Mouse (Mus musculus) hindbrain, embryonic 12.5 days (tissue): ENCODE measurements at regions not wholly inside any gene's neighbourhood (a gene's known extent, or its start where the extent isn't known, plus 50 kb on each side); places are given as distances from the start of the nearest gene placed in this dataset.

ENCODE experiments used
- ATAC-seq: fragments of 200-750 bp; cut with Nextera tagmentation; 2 replicates; pipeline ENCODE4 v1.8.0; 2017; ENCODE audit warnings: moderate TSS enrichment; ENCODE audit not compliant: low FRiP score
- H3K27ac ChIP-seq: fragments of 300-500 bp; sonication (generic); 2 replicates; pipeline ENCODE4 v1.5.1; 2016; ENCODE audit warnings: mild to moderate bottlenecking
- H3K27me3 ChIP-seq: fragments of 300-500 bp; sonication (generic); 2 replicates; pipeline ENCODE4 v1.6.1; 2016; ENCODE audit warnings: mild to moderate bottlenecking
- H3K36me3 ChIP-seq: fragments of 300-500 bp; sonication (generic); 2 replicates; pipeline ENCODE4 v1.6.1; 2016; ENCODE audit warnings: mild to moderate bottlenecking
- H3K4me1 ChIP-seq: fragments of 300-500 bp; sonication (generic); 2 replicates; pipeline ENCODE4 v1.6.1; 2016
- H3K4me2 ChIP-seq: fragments of 300-500 bp; sonication (generic); replicated peaks from 2 replicates; pipeline ENCODE4 v1.6.1; 2016; ENCODE audit warnings: mild to moderate bottlenecking
- H3K4me3 ChIP-seq: fragments of 300-500 bp; sonication (generic); 2 replicates; pipeline ENCODE4 v1.5.1; 2016; ENCODE audit warnings: mild to moderate bottlenecking
- H3K9ac ChIP-seq: fragments of 300-500 bp; sonication (generic); 2 replicates; pipeline ENCODE4 v1.6.1; 2016; ENCODE audit warnings: mild to moderate bottlenecking, moderate library complexity
- H3K9me3 ChIP-seq: fragments of 300-500 bp; sonication (generic); replicated peaks from 2 replicates; pipeline ENCODE4 v1.6.1; 2016; ENCODE audit warnings: mild to moderate bottlenecking
- whole genome bisulfite sequencing: fragments of 180-500 bp; shearing (Covaris S2); methylation state at CpG from one replicate; pipeline ENCODE4 v1.1.7; 2016; 5-methylcytosine and 5-hydroxymethylcytosine counted together

DNA sequence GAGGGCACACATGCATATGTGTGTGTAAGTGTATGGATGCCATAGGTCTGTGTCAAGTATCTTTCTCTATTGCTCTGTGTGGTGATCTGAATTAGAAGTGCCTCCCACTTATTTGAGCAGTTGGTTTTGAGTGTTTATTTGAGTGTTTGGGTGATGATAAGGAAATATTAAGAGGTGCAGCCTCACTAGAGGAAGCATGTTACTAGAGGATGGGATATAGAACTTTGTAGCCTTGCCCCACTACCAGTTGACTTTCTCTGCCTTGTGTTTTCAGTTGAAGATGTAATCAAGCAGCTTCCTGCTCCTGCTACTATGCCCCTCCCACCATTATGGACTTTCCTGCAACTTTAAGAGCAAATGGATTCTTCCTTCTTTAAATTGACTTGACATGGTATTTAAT is 799.6 kb upstream of the Lcorl start:
- H3K9me3 ChIP-seq: no peaks in the 10 kb centered on the region
- no peak overlapping the region for H3K27ac ChIP-seq
- no peak for ATAC-seq

GRCm38 (mm10) chr5:46654189-46654588 is 796.8 kb upstream of the Lcorl start:
- H3K4me3 ChIP-seq: no peak overlapping the region
- no peak overlapping the region for H3K27ac ChIP-seq
- H3K9ac ChIP-seq: no peak overlapping the region
- H3K4me2 ChIP-seq: no peak overlapping the region
- H3K36me3 ChIP-seq: no peaks in the 10 kb centered on the region
- H3K27me3 ChIP-seq: no peaks in the 10 kb centered on the region
- no peaks in the 10 kb centered on the region for H3K9me3 ChIP-seq
- ATAC-seq: no peak
- 85% methylated on average over 1 of the region's 1 CpGs for WGBS
- no peaks in the 10 kb centered on the region for H3K4me1 ChIP-seq

More for the DNA sequence above, 799.6 kb upstream of the Lcorl start:
- no peak overlapping the region for H3K4me3 ChIP-seq
- H3K4me1 ChIP-seq: no peaks in the 10 kb centered on the region
- no peaks in the 10 kb centered on the region for H3K27me3 ChIP-seq
- no peak overlapping the region for H3K4me2 ChIP-seq
- H3K9ac ChIP-seq: no peak overlapping the region
- no peaks in the 10 kb centered on the region for H3K36me3 ChIP-seq

GRCm38 (mm10) chr5:46643009-46643408 is 785.6 kb upstream of the Lcorl start:
- no peak overlapping the region for H3K9ac ChIP-seq
- no peak overlapping the region for H3K4me2 ChIP-seq
- no peaks in the 10 kb centered on the region for H3K27me3 ChIP-seq
- 84% methylated on average over 2 of the region's 2 CpGs for WGBS
- H3K36me3 ChIP-seq: no peaks in the 10 kb centered on the region
- no peak overlapping the region for H3K27ac ChIP-seq
- no peaks in the 10 kb centered on the region for H3K4me1 ChIP-seq
- no peaks in the 10 kb centered on the region for H3K9me3 ChIP-seq
- H3K4me3 ChIP-seq: no peak overlapping the region
- ATAC-seq: no peak

- Histone ChIP-seq H3K4me2 (no peak overlapping the region), H3K27me3 (no peaks in the 10 kb centered on the region), H3K36me3 (no peaks in the 10 kb centered on the region), H3K9me3 (no peaks in the 10 kb centered on the region), H3K9ac (no peak overlapping the region), H3K4me1 (no peaks in the 10 kb centered on the region), H3K4me3 (no peak overlapping the region), H3K27ac (no peak overlapping the region)
- no peak for ATAC-seq
These were observed 777.8 kb upstream of the Lcorl start for GRCm38 (mm10) chr5:46635116-46635668.
